Mouse (Mus musculus): ENCODE measurements at regions not wholly inside any gene's neighbourhood (a gene's known extent, or its start where the extent isn't known, plus 50 kb on each side); places are given as distances from the start of the nearest gene placed in this dataset.
"Not testable (repeated sequence)": the region's sequence is repeated elsewhere in the genome, so short reads cannot be mapped to it uniquely, and the experiment has no call there.

DNA sequence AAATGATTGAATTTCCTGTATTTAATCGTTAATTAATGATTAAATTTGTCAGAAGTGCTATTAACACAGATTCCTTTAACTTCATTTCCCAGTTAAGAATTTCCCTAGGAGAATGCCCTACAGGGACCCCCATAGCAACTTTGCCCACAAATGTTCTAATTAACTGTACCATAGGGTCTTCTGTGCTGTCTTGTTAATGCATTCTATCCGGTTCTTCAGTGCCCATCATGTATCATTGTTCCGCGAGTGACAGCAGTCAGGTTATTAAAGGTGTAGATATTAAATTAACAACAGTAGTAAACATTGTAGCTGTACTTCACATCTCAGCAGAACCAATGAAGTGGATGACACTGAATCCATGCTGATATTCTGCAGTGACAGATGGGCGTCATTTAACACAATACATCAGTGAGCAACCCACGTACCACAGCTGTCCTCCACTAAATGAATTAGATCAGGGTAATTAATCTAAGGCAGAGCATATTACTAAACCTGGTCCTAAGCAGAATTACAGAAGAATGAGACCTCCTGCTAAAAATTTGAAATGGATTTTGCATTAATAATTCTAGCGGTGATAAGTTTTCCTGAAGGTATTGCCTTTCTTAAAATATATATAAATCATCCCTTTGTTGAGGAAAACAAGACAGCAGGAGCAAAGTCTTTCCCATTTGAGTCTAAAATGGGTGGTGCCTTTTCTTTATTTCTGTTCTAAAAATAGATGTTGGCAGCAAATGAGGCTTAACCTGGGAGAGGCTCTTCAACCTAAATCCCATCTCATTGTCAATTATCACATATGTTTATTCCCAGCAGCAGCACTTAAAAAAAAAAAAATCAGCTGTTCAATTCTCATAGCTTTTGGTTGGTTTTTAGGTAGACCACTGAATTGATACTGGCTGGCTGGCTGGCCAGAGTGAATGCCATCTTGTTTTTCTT lies 872.3 kb downstream of the Nxph1 start:
- no peak for TF ChIP-seq POLR2A (IDR thresholded peaks at IDR 0.05; ENCODE audit: borderline replicate concordance, extremely low read depth, insufficient read depth, insufficient read length, poor library complexity, severe bottlenecking)
- no peak for TF ChIP-seq CTCF (IDR thresholded peaks at IDR 0.05; ENCODE audit: borderline replicate concordance, extremely low read depth, insufficient read depth, insufficient read length)
- DNase-seq (ENCODE audit: low read depth) = peak; percentile 68

- DNase-seq (ENCODE audit: low read depth) = peak; percentile 79
- no peak for TF ChIP-seq CTCF (IDR thresholded peaks at IDR 0.05; ENCODE audit: borderline replicate concordance, extremely low read depth, insufficient read depth, insufficient read length)
- no peak for TF ChIP-seq POLR2A (IDR thresholded peaks at IDR 0.05; ENCODE audit: borderline replicate concordance, extremely low read depth, insufficient read depth, insufficient read length, poor library complexity, severe bottlenecking)
Measured at GRCm38 (mm10) chr6:9834884-9835476, 886.7 kb downstream of the Nxph1 start.

DNA sequence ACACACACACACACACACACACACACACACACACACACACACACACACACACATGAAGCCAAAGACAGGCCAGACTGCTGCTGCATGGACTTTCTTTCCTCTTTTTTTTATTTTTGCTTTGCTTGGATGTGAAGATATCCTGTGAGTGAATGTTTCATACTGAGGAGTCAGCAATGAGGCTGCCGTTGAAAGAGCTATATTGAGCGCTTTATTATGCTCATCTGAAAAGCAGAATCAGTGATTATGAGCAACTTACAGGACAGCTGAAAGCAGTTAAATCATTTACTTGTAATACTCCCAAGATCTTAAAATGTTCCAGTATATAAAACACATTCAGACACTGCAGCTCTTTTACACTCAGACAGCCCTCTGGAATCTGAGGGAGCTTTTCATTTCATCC lies 894.2 kb downstream of the Nxph1 start:
- DNase-seq (ENCODE audit: low read depth) = peak; percentile 22
- TF ChIP-seq CTCF (IDR thresholded peaks at IDR 0.05; ENCODE audit: borderline replicate concordance, extremely low read depth, insufficient read depth, insufficient read length) (no peak), POLR2A (IDR thresholded peaks at IDR 0.05; ENCODE audit: borderline replicate concordance, extremely low read depth, insufficient read depth, insufficient read length, poor library complexity, severe bottlenecking) (no peak)

GRCm38 (mm10) chr6:9889853-9890252 lies 941.6 kb downstream of the Nxph1 start:
- not testable (repeated sequence) for DNase-seq (ENCODE audit: low read depth)

All from brain, embryonic 14.5 days (tissue).